Mouse (Mus musculus): ENCODE data around the gene Vil1. TPM values are rescaled to one million over a fixed set of nuclear protein-coding genes. Genes with fewer than 3 reads are reported as not detected.

Gene Vil1
- polyA plus RNA-seq (2012; fragmentation: generic; extraction: Trizol): 0.02 TPM

DNA sequence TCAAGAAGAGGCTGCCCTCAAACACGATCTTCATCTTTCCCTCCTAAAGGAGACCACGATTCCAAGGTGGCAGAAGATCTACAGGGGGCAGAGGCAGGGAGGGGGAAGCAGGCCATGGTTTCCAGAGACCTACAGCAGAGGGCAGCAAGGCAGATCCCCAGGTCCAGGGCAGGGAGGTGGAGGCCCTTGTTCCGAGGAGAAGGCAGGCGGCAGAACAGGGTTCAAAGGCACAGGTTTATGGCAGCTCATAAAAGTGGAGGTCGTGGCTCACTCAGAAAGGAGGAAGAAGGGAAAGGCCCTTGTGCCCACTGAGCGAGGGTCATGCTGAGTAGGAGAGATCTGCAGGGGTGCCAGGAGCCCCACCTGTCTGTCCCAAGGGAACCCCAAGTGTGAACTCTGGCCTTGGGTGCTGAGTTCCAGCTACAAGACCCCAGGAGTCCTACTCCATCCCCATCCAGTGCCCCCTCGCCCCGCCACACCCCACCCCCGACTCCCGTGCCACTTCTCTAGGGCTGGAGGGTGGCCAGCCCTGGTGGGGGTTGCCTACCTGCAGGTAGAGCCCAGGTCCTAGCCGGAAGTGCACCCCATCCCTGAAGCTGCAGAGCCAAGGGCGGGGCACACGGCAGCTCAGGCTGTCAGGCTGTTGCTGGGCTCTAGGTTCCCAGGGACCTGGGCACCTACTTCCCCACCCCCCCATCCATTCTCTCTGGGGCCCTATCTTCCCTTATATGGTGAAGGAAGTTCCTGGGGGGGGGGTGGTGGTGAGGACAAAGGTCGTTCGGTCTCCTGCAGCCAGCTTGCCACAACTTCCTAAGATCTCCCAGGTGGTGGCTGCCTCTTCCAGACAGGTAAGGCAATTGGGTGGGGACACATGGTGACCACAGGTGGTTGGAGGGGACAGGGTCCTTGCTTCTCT is at the start of gene Vil1:
Gene Vil1 (plus strand): TSS at position 788 of the 916 bp plus-strand sequence.
- no peak within 1 kb of the TSS for H3ac ChIP-seq (ENCODE audit: control insufficient read depth, insufficient read length)
- H3K79me2 ChIP-seq (ENCODE audit: control insufficient read depth, insufficient read depth): no peaks in the 10 kb centered on the region
- H3K27me3 ChIP-seq (ENCODE audit: control insufficient read depth, insufficient read depth, insufficient read length): no peaks in the 10 kb centered on the region
- H3K4me2 ChIP-seq (ENCODE audit: low read depth): no peak within 1 kb of the TSS
- TF ChIP-seq USF1 (IDR thresholded peaks at IDR 0.05; ENCODE audit: low read depth) (no peak), SRF (IDR thresholded peaks at IDR 0.05; ENCODE audit: control insufficient read depth, insufficient read length, low read depth) (no peak), MAX (IDR thresholded peaks at IDR 0.05; ENCODE audit: low read depth) (no peak), TCF3 (IDR thresholded peaks at IDR 0.05; ENCODE audit: insufficient read length, low read depth) (no peak)
- H3K36me3 ChIP-seq (ENCODE audit: control insufficient read depth, insufficient read depth): no peaks in the 10 kb centered on the region
- no peak within 1 kb of the TSS for H3K4me3 ChIP-seq

- Histone ChIP-seq H3K4me3 (no peak overlapping the region), H3K27me3 (ENCODE audit: control insufficient read depth, insufficient read depth, insufficient read length) (no peaks in the 10 kb centered on the region)
- TF ChIP-seq E2F4 (IDR thresholded peaks at IDR 0.05; ENCODE audit: insufficient read depth): no peak
- no peak for TF ChIP-seq USF1 (IDR thresholded peaks at IDR 0.05; ENCODE audit: low read depth)
- TF ChIP-seq MYOD1 (IDR thresholded peaks at IDR 0.05; ENCODE audit: control insufficient read depth in 1 of 3, insufficient read length in 2 of 3, low read depth in 2 of 3): no peak
- no peak for TF ChIP-seq POLR2A (IDR thresholded peaks at IDR 0.05; ENCODE audit: insufficient read length, low read depth)
- TF ChIP-seq TCF12 (IDR thresholded peaks at IDR 0.05; ENCODE audit: insufficient read depth, poor library complexity, severe bottlenecking): no peak
- TF ChIP-seq TCF3 (IDR thresholded peaks at IDR 0.05; ENCODE audit: insufficient read length, low read depth): no peak
- no peak for TF ChIP-seq POLR2AphosphoS2 (IDR thresholded peaks at IDR 0.05; ENCODE audit: insufficient read length, low read depth)
- TF ChIP-seq MAX (IDR thresholded peaks at IDR 0.05; ENCODE audit: low read depth): no peak
- no peak for TF ChIP-seq SRF (IDR thresholded peaks at IDR 0.05; ENCODE audit: control insufficient read depth, insufficient read length, low read depth)
Measured at GRCm38 (mm10) chr1:74359952-74360517, 49.1 kb upstream of the Vil1 start.

GRCm38 (mm10) chr1:74361812-74362211 is 47.4 kb upstream of the Vil1 start, which contains the start of gene Catip:
Gene Catip, plus strand, starts transcription at chr1:74362108.
- no peak within 1 kb of the TSS for H3ac ChIP-seq (ENCODE audit: control insufficient read depth, insufficient read length)
- no peak within 1 kb of the TSS for H3K4me3 ChIP-seq
- H3K36me3 ChIP-seq (ENCODE audit: control insufficient read depth, insufficient read depth): no peaks in the 10 kb centered on the region
- no peak for TF ChIP-seq POLR2A (IDR thresholded peaks at IDR 0.05; ENCODE audit: insufficient read length, low read depth)
- TF ChIP-seq MAX (IDR thresholded peaks at IDR 0.05; ENCODE audit: low read depth): no peak
- no peak for TF ChIP-seq USF1 (IDR thresholded peaks at IDR 0.05; ENCODE audit: low read depth)
- no peak for TF ChIP-seq POLR2AphosphoS2 (IDR thresholded peaks at IDR 0.05; ENCODE audit: insufficient read length, low read depth)
- TF ChIP-seq REST (IDR thresholded peaks at IDR 0.05; ENCODE audit: insufficient read depth, insufficient read length): no peak
- TF ChIP-seq TCF12 (IDR thresholded peaks at IDR 0.05; ENCODE audit: insufficient read depth, poor library complexity, severe bottlenecking): no peak
- no peak for TF ChIP-seq SRF (IDR thresholded peaks at IDR 0.05; ENCODE audit: control insufficient read depth, insufficient read length, low read depth)
- H3K27me3 ChIP-seq (ENCODE audit: control insufficient read depth, insufficient read depth, insufficient read length): no peaks in the 10 kb centered on the region
- H3K79me2 ChIP-seq (ENCODE audit: control insufficient read depth, insufficient read depth): no peaks in the 10 kb centered on the region
- H3K4me2 ChIP-seq (ENCODE audit: low read depth): no peak within 1 kb of the TSS

More at GRCm38 (mm10) chr1:74359952-74360517, 49.1 kb upstream of the Vil1 start:
- Histone ChIP-seq H3K79me2 (ENCODE audit: control insufficient read depth, insufficient read depth) (no peaks in the 10 kb centered on the region), H3ac (ENCODE audit: control insufficient read depth, insufficient read length) (no peak overlapping the region), H3K4me2 (ENCODE audit: low read depth) (no peak overlapping the region), H3K36me3 (ENCODE audit: control insufficient read depth, insufficient read depth) (no peaks in the 10 kb centered on the region)

DNA sequence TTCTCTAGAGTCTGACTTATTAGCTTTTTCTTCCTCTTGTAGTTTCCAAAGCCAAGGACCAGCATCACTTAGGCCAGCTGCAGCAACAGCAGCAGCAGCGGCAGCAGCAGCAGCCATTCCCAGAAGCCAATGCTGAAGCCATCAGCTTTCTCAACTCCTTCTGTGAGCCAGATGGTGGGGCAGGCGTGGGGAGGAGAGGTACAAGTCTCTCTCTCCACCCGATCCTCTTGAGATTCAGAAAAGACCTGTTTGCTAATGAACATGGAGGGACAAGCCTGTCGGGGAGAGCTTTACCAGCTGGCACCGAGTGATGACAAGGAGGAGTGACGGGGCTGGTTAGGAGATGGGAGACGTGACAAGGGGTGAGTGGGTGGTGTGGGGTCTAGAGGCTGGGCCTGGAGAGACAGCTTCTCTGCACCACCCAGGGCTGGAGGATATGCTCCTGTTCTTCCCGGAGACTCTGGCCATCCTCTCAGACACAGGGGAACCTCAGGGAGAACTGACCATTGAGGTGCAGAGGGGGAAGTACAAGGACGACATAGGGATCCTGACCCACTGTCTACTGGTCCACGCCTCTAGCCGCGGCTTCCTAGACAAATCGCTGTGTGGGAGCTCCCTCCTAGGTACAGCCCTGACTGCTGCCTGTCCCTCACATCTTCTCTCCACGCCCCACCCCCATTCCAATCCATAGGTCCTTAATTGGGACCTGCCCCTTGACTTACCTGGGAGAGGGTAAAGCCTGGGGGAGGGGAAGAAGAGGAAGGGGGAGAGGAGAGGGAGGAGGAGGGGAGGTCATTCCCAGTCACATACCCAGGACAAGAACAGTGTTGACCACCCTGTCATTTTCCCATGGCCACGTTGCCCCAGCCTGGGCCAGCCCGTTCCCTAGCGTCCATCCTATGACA is 46.6 kb upstream of the Vil1 start:
- H3K36me3 ChIP-seq (ENCODE audit: control insufficient read depth, insufficient read depth): no peaks in the 10 kb centered on the region
- no peak overlapping the region for H3K4me2 ChIP-seq (ENCODE audit: low read depth)
- H3ac ChIP-seq (ENCODE audit: control insufficient read depth, insufficient read length): no peak overlapping the region
- H3K27me3 ChIP-seq (ENCODE audit: control insufficient read depth, insufficient read depth, insufficient read length): no peaks in the 10 kb centered on the region
- TF ChIP-seq REST (IDR thresholded peaks at IDR 0.05; ENCODE audit: insufficient read depth, insufficient read length) (no peak), POLR2AphosphoS2 (IDR thresholded peaks at IDR 0.05; ENCODE audit: insufficient read length, low read depth) (no peak), CEBPB (IDR thresholded peaks at IDR 0.05; ENCODE audit: insufficient read depth, poor library complexity, severe bottlenecking) (no peak), POLR2A (IDR thresholded peaks at IDR 0.05; ENCODE audit: insufficient read length, low read depth) (no peak), SRF (IDR thresholded peaks at IDR 0.05; ENCODE audit: control insufficient read depth, insufficient read length, low read depth) (no peak), E2F4 (IDR thresholded peaks at IDR 0.05; ENCODE audit: insufficient read depth) (no peak), MAX (IDR thresholded peaks at IDR 0.05; ENCODE audit: low read depth) (no peak), MYOD1 (IDR thresholded peaks at IDR 0.05; ENCODE audit: control insufficient read depth in 1 of 3, insufficient read length in 2 of 3, low read depth in 2 of 3) (no peak), TCF12 (IDR thresholded peaks at IDR 0.05; ENCODE audit: insufficient read depth, poor library complexity, severe bottlenecking) (no peak), TCF3 (IDR thresholded peaks at IDR 0.05; ENCODE audit: insufficient read length, low read depth) (no peak), MYOG (IDR thresholded peaks at IDR 0.05; ENCODE audit: control insufficient read depth in 1 of 3, insufficient read depth in 1 of 3, insufficient read length in 2 of 3, low read depth in 2 of 3) (no peak), USF1 (IDR thresholded peaks at IDR 0.05; ENCODE audit: low read depth) (no peak)
- H3K79me2 ChIP-seq (ENCODE audit: control insufficient read depth, insufficient read depth): no peaks in the 10 kb centered on the region
- H3K4me3 ChIP-seq: no peak overlapping the region

All from myocyte (in vitro differentiated cells).